Mouse (Mus musculus): ENCODE results near the gene Mx1. TPM values are rescaled to one million over a fixed set of nuclear protein-coding genes. Genes with fewer than 3 reads are reported as not detected.

The Mx1 gene
- 1 to 10 TPM in 1 of 2 experiments, under 1 TPM in 1; 0.52 to 1.1 TPM for total RNA-seq (2021)
- long read RNA-seq, experiment 1, result 0 reads
- long read RNA-seq, experiment 2, result 0 reads

- no peak for DNase-seq (ENCODE audit: low spot score in 2 of 2)
Observed at GRCm38 (mm10) chr16:97462481-97463181, at the start of gene Mx1. Mx1 (minus strand) TSS chr16:97462907.

- DNase-seq (ENCODE audit: low spot score in 2 of 2), result no peak
Observed at GRCm38 (mm10) chr16:97512347-97512751, 49.6 kb upstream of the Mx1 start.

GRCm38 (mm10) chr16:97511495-97511894, 48.8 kb upstream of the Mx1 start:
- no peak for DNase-seq (ENCODE audit: low spot score in 2 of 2)

GRCm38 (mm10) chr16:97510849-97511248, 48.1 kb upstream of the Mx1 start:
- DNase-seq (ENCODE audit: low spot score in 2 of 2), result no peak

- DNase-seq (ENCODE audit: low spot score in 2 of 2), result no peak
Observed at GRCm38 (mm10) chr16:97507783-97508182, 45.1 kb upstream of the Mx1 start.

GRCm38 (mm10) chr16:97504793-97505192, 42.1 kb upstream of the Mx1 start:
- no peak for DNase-seq (ENCODE audit: low spot score in 2 of 2)

- no peak for DNase-seq (ENCODE audit: low spot score in 2 of 2)
Observed at GRCm38 (mm10) chr16:97503849-97504248, 41.1 kb upstream of the Mx1 start.

GRCm38 (mm10) chr16:97500901-97501300, 38.2 kb upstream of the Mx1 start:
- DNase-seq (ENCODE audit: low spot score in 2 of 2), result no peak

GRCm38 (mm10) chr16:97499450-97499849, 36.7 kb upstream of the Mx1 start:
- DNase-seq (ENCODE audit: low spot score in 2 of 2), result no peak

- no peak for DNase-seq (ENCODE audit: low spot score in 2 of 2)
Observed at GRCm38 (mm10) chr16:97498139-97498538, 35.4 kb upstream of the Mx1 start.

- no peak for DNase-seq (ENCODE audit: low spot score in 2 of 2)
Observed at GRCm38 (mm10) chr16:97497682-97498081, 35.0 kb upstream of the Mx1 start.

- DNase-seq (ENCODE audit: low spot score in 2 of 2), result no peak
Observed at GRCm38 (mm10) chr16:97496026-97496425, 33.3 kb upstream of the Mx1 start.

GRCm38 (mm10) chr16:97492369-97492768, 29.7 kb upstream of the Mx1 start:
- DNase-seq (ENCODE audit: low spot score in 2 of 2), result no peak

GRCm38 (mm10) chr16:97478655-97479054, 15.9 kb upstream of the Mx1 start:
- no peak for DNase-seq (ENCODE audit: low spot score in 2 of 2)

- DNase-seq (ENCODE audit: low spot score in 2 of 2), result no peak
Observed at GRCm38 (mm10) chr16:97476524-97476923, 13.8 kb upstream of the Mx1 start.

GRCm38 (mm10) chr16:97475581-97475980, 12.9 kb upstream of the Mx1 start:
- no peak for DNase-seq (ENCODE audit: low spot score in 2 of 2)

- no peak for DNase-seq (ENCODE audit: low spot score in 2 of 2)
Observed at GRCm38 (mm10) chr16:97474671-97475070, 12.0 kb upstream of the Mx1 start.

- no peak for DNase-seq (ENCODE audit: low spot score in 2 of 2)
Observed at GRCm38 (mm10) chr16:97467993-97468791, 5.5 kb upstream of the Mx1 start.

GRCm38 (mm10) chr16:97467472-97467871, 4.8 kb upstream of the Mx1 start:
- DNase-seq (ENCODE audit: low spot score in 2 of 2), result no peak

GRCm38 (mm10) chr16:97466182-97466957, 3.7 kb upstream of the Mx1 start:
- no peak for DNase-seq (ENCODE audit: low spot score in 2 of 2)

- no peak for DNase-seq (ENCODE audit: low spot score in 2 of 2)
Observed at GRCm38 (mm10) chr16:97461271-97461670, 1.4 kb downstream of the Mx1 start.

GRCm38 (mm10) chr16:97459831-97460230, 2.9 kb downstream of the Mx1 start:
- DNase-seq (ENCODE audit: low spot score in 2 of 2), result no peak
